26 mouse cellular contexts compared by ENCODE assay signal in the genomic region with DNA sequence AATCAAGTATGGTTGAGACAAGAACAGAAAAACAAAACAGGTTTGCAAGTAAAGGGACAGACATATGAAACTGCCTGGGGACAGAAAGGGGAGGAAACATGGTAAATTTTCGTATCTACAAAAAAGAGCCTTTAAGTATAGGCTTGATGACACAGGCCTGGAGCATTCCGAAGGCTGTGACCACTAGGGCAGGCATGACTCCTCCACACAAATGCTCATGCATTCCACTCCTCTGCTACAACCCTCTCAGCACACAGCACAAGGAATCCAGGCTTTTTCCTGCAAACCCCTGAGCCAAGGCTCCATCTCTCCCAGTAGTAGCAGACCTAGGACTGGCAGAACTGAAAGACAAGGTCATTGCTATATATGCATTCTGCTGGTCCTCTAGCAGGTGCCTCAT.
"Had no signal": no experiment of that assay in that cellular context is flagged by ENCODE, and none has a peak within 500 bp of the region (broad histone marks: within the 10 kb centered on the region; RNA-seq: fewer than 3 reads in every experiment).

No protein-coding gene starts in this region.

- H3K4me3 ChIP-seq: gastrocnemius, adult 2 months; heart, embryonic 10.5 days; heart, embryonic 12.5 days; hindbrain, embryonic 13.5 days; hindbrain, embryonic 15.5 days; kidney, embryonic 15.5 days; limb, embryonic 13.5 days; limb, embryonic 15.5 days; liver, embryonic 12.5 days had no signal

- H3K9ac ChIP-seq: heart, embryonic 12.5 days; hindbrain, embryonic 13.5 days; hindbrain, embryonic 15.5 days; kidney, embryonic 15.5 days; limb, embryonic 13.5 days; limb, embryonic 15.5 days; liver, embryonic 12.5 days; liver, embryonic 14.5 days had no signal

- DNase-seq: gastrocnemius, adult 2 months; gastrocnemius, postnatal 10 days; gastrocnemius, postnatal 25 days; heart, adult 18-20 months; heart, postnatal 10 days; heart, postnatal 4 days; kidney, adult 11 months; kidney, adult 2 months; kidney, adult 9 months; kidney, postnatal 14 days; kidney, postnatal 36 days; layer of hippocampus, adult 9-11 months; layer of hippocampus, postnatal 36 days; left cerebral cortex, postnatal 4 days had no signal

- H3K36me3 ChIP-seq: heart, embryonic 10.5 days; heart, embryonic 12.5 days; hindbrain, embryonic 13.5 days; hindbrain, embryonic 15.5 days; kidney, embryonic 15.5 days; limb, embryonic 13.5 days; limb, embryonic 15.5 days; liver, embryonic 12.5 days had no signal

- H3K9me3 ChIP-seq: heart, embryonic 10.5 days; heart, embryonic 12.5 days; hindbrain, embryonic 13.5 days; hindbrain, embryonic 15.5 days; kidney, embryonic 15.5 days; limb, embryonic 13.5 days; limb, embryonic 15.5 days; liver, embryonic 12.5 days had no signal

- H3K27me3 ChIP-seq: heart, embryonic 12.5 days; hindbrain, embryonic 13.5 days; hindbrain, embryonic 15.5 days; kidney, embryonic 15.5 days; limb, embryonic 13.5 days; limb, embryonic 15.5 days; liver, embryonic 12.5 days had no signal

- ATAC-seq: hindbrain, postnatal 0 days; intestine, embryonic 16.5 days; liver, embryonic 12.5 days had no signal

- H3K27ac ChIP-seq: gastrocnemius, adult 2 months; heart, embryonic 10.5 days; hindbrain, embryonic 13.5 days; hindbrain, embryonic 15.5 days; hindbrain, postnatal 0 days; kidney, embryonic 15.5 days; kidney, postnatal 0 days; limb, embryonic 13.5 days; limb, embryonic 15.5 days; liver, embryonic 12.5 days; liver, embryonic 14.5 days had no signal

- H3K4me1 ChIP-seq: heart, embryonic 10.5 days; heart, embryonic 12.5 days; hindbrain, embryonic 13.5 days; hindbrain, embryonic 15.5 days; kidney, embryonic 15.5 days; limb, embryonic 13.5 days; limb, embryonic 15.5 days; liver, embryonic 12.5 days had no signal

- H3K4me2 ChIP-seq: heart, embryonic 12.5 days; hindbrain, embryonic 13.5 days; hindbrain, embryonic 15.5 days; kidney, embryonic 15.5 days; limb, embryonic 13.5 days; limb, embryonic 15.5 days; liver, embryonic 12.5 days had no signal
